ENCODE assay signal across 8 mouse cellular contexts in genomic region chr16:44139536-44140185, GRCm38 (mm10). TPM values are rescaled to one million over a fixed set of nuclear protein-coding genes. Genes with fewer than 3 reads are reported as not detected.
A peak's percentile ranks its signal among the peaks of the same experiment; 100 is the strongest.
DNase-seq lines count a peak whose midpoint lies in the region; ATAC-seq and TF ChIP-seq lines count a peak whose summit lies in the region.

Gene Atp6v1a, minus strand, starts transcription at chr16:44139705.
Gene Naa50, plus strand, starts transcription at chr16:44139830.

- H3K4me1 ChIP-seq in heart, embryonic 15.5 days (replicated peaks): peaks cover 14% of the 10 kb centered on the region
- peaks cover 25% of the 10 kb centered on the region for H3K4me1 ChIP-seq in liver, postnatal 0 days (ENCODE audit: insufficient read depth)
- peaks cover 9% of the 10 kb centered on the region for H3K4me1 ChIP-seq in neural tube, embryonic 14.5 days (ENCODE audit: control insufficient read depth, insufficient read depth, low read length)

- H3K27ac ChIP-seq in heart, embryonic 15.5 days: peak within 1 kb of the TSS; percentile 98
- H3K27ac ChIP-seq in liver, postnatal 0 days (ENCODE audit: low read depth): peak within 1 kb of the TSS; percentile 99
- peak within 1 kb of the TSS; percentile 99 for H3K27ac ChIP-seq in neural tube, embryonic 14.5 days (ENCODE audit: low read depth, low read length)

- DNase-seq in c-Kit-negative CD71-positive TER-119-positive erythroid progenitor cells, embryonic 14.5 days (ENCODE audit: low read depth, low spot score): peak; percentile 85
- DNase-seq in fibroblast of lung, adult 2 months (ENCODE audit: low read depth): peak; percentile 76
- peak; percentile 95 for DNase-seq in kidney, postnatal 36 days
- DNase-seq in liver, postnatal 0 days: peak; percentile 95
- peak; percentile 97 for DNase-seq in testis, postnatal 10 days (ENCODE audit: low spot score)

- peak within 1 kb of the TSS; percentile 90 for H3K9ac ChIP-seq in heart, embryonic 15.5 days
- peak within 1 kb of the TSS; percentile 98 for H3K9ac ChIP-seq in liver, postnatal 0 days (replicated peaks)
- peak within 1 kb of the TSS; percentile 83 for H3K9ac ChIP-seq in neural tube, embryonic 14.5 days (replicated peaks; ENCODE audit: low read depth, low read length)

- TF ChIP-seq CTCF in liver, postnatal 0 days (IDR thresholded peaks at IDR 0.05; ENCODE audit: low read depth): no peak

- no peak for TF ChIP-seq EP300 in liver, postnatal 0 days (IDR thresholded peaks at IDR 0.05; ENCODE audit: low read depth)

- H3K4me3 ChIP-seq in heart, embryonic 15.5 days: peak within 1 kb of the TSS; percentile 89
- H3K4me3 ChIP-seq in liver, postnatal 0 days (ENCODE audit: low read depth, low read length): peak within 1 kb of the TSS; percentile 89
- H3K4me3 ChIP-seq in neural tube, embryonic 14.5 days (ENCODE audit: low read depth, low read length): peak within 1 kb of the TSS; percentile 89

- peak; percentile 66 for ATAC-seq in CD4-positive, CD25-positive, alpha-beta regulatory T cell, adult 4 months
- peak; percentile 91 for ATAC-seq in heart, embryonic 15.5 days (replicated peaks; ENCODE audit: insufficient number of reproducible peaks, insufficient read depth, low FRiP score, low read depth)
- ATAC-seq in liver, postnatal 0 days: peak; percentile 83
- ATAC-seq in neural tube, embryonic 14.5 days (ENCODE audit: low read depth): peak; percentile 85

- H3K9me3 ChIP-seq in heart, embryonic 15.5 days (replicated peaks): no peaks in the 10 kb centered on the region
- H3K9me3 ChIP-seq in liver, postnatal 0 days (ENCODE audit: low read length): no peaks in the 10 kb centered on the region
- H3K9me3 ChIP-seq in neural tube, embryonic 14.5 days (ENCODE audit: control insufficient read depth, low read length): no peaks in the 10 kb centered on the region

- H3K27me3 ChIP-seq in heart, embryonic 15.5 days: no peaks in the 10 kb centered on the region
- H3K27me3 ChIP-seq in liver, postnatal 0 days (ENCODE audit: insufficient read depth, low read length): no peaks in the 10 kb centered on the region
- no peaks in the 10 kb centered on the region for H3K27me3 ChIP-seq in neural tube, embryonic 14.5 days (ENCODE audit: control insufficient read depth, insufficient read depth, low read length)

- no peaks in the 10 kb centered on the region for H3K36me3 ChIP-seq in heart, embryonic 15.5 days
- no peaks in the 10 kb centered on the region for H3K36me3 ChIP-seq in liver, postnatal 0 days (replicated peaks; ENCODE audit: insufficient read depth, low read length)
- H3K36me3 ChIP-seq in neural tube, embryonic 14.5 days (ENCODE audit: control insufficient read depth, insufficient read depth, low read length): no peaks in the 10 kb centered on the region

- peak within 1 kb of the TSS; percentile 95 for H3K4me2 ChIP-seq in heart, embryonic 15.5 days
- H3K4me2 ChIP-seq in liver, postnatal 0 days (ENCODE audit: low read depth, low read length): peak within 1 kb of the TSS; percentile 96
- peak within 1 kb of the TSS; percentile 72 for H3K4me2 ChIP-seq in neural tube, embryonic 14.5 days (ENCODE audit: low read depth, low read length)

- under 1% methylated on average over 69 of the region's 71 CpGs for WGBS in heart, embryonic 15.5 days
- WGBS in liver, postnatal 0 days (ENCODE audit: insufficient replicate concordance): under 1% methylated on average over 67 of the region's 71 CpGs
- WGBS in neural tube, embryonic 14.5 days: under 1% methylated on average over 65 of the region's 71 CpGs

RNA-seq across cellular contexts. Expression of gene Atp6v1a, which starts in this region (rescaled TPM):
- polyA plus RNA-seq in CD4-positive, CD25-positive, alpha-beta regulatory T cell, adult 4 months (2017; shearing (Covaris generic)): 10 to 100 TPM; 33.4 to 41.1 TPM
- polyA plus RNA-seq in heart, embryonic 15.5 days (2015; fragmentation: Nextera tagmentation; extraction: Ambion mirVana): 32.6 and 34.8 TPM in 2 replicates
- 21.1 and 22.6 TPM in 2 replicates for polyA plus RNA-seq in liver, postnatal 0 days (2015; fragmentation: Nextera tagmentation; extraction: Ambion mirVana)
- 163 and 182 TPM in 2 replicates for polyA plus RNA-seq in neural tube, embryonic 14.5 days (2014; fragmentation: Nextera tagmentation; extraction: Ambion mirVana)

RNA-seq across cellular contexts. Expression of gene Naa50, which starts in this region (rescaled TPM):
- 10 to 100 TPM; 22.0 to 22.1 TPM for polyA plus RNA-seq in CD4-positive, CD25-positive, alpha-beta regulatory T cell, adult 4 months (2017; shearing (Covaris generic))
- 72.0 and 78.1 TPM in 2 replicates for polyA plus RNA-seq in heart, embryonic 15.5 days (2015; fragmentation: Nextera tagmentation; extraction: Ambion mirVana)
- 39.7 and 46.5 TPM in 2 replicates for polyA plus RNA-seq in liver, postnatal 0 days (2015; fragmentation: Nextera tagmentation; extraction: Ambion mirVana)
- 37.7 and 45.7 TPM in 2 replicates for polyA plus RNA-seq in neural tube, embryonic 14.5 days (2014; fragmentation: Nextera tagmentation; extraction: Ambion mirVana)

Comparison
In these comparisons a context has a peak if more than half of its experiments do, and no peak if none do; other contexts are left out.
1. Peak in every context shown above with its lines: DNase-seq, ATAC-seq, H3K4me3 ChIP-seq and H3K27ac ChIP-seq.